Mouse (Mus musculus) forebrain, embryonic 10.5 days (tissue): ENCODE results near the gene Slf1. TPM values are rescaled to one million over a fixed set of nuclear protein-coding genes. Genes with fewer than 3 reads are reported as not detected.

Experiments used
- DNase-seq: peaks from one replicate; pipeline ENCODE4 v3.0.0-alpha.2; 2017; ENCODE audit warnings: low spot score; ENCODE audit errors: extremely low spot score
- H3K27ac ChIP-seq: fragments of 300-500 bp; sonication (generic); 2 replicates; pipeline ENCODE4 v1.5.1; 2016; ENCODE audit warnings: mild to moderate bottlenecking
- H3K27me3 ChIP-seq: fragments of 300-500 bp; sonication (generic); 2 replicates; pipeline ENCODE4 v1.6.1; 2016; ENCODE audit warnings: mild to moderate bottlenecking; ENCODE audit not compliant: poor library complexity, severe bottlenecking
- H3K36me3 ChIP-seq: fragments of 300-500 bp; sonication (generic); replicated peaks from 2 replicates; pipeline ENCODE4 v1.6.1; 2016; ENCODE audit warnings: mild to moderate bottlenecking, moderate library complexity
- H3K4me1 ChIP-seq: fragments of 300-500 bp; sonication (generic); 2 replicates; pipeline ENCODE4 v1.6.1; 2016
- H3K4me3 ChIP-seq: fragments of 300-500 bp; sonication (generic); 2 replicates; pipeline ENCODE4 v1.5.1; 2016; ENCODE audit warnings: mild to moderate bottlenecking, moderate library complexity
- H3K9me3 ChIP-seq: fragments of 300-500 bp; sonication (generic); 2 replicates; pipeline ENCODE4 v1.6.1; 2016; ENCODE audit warnings: mild to moderate bottlenecking, moderate library complexity
- WGBS: fragments of 180-500 bp; shearing (Covaris S2); methylation state at CpG from one replicate; pipeline ENCODE4 v1.1.7; 2016; 5-methylcytosine and 5-hydroxymethylcytosine counted together
- polyA plus RNA-seq: library from polyadenylated mRNA; unstranded; fragments of >200 nt; fragmentation: Nextera tagmentation; extraction: Ambion mirVana; gene quantifications from 2 replicates; pipeline ENCODE4 v1.2.1, GENCODE M21; 2016

Slf1 gene
- polyA plus RNA-seq, 1 experiment from 2014 or later = 51.4 TPM

DNA sequence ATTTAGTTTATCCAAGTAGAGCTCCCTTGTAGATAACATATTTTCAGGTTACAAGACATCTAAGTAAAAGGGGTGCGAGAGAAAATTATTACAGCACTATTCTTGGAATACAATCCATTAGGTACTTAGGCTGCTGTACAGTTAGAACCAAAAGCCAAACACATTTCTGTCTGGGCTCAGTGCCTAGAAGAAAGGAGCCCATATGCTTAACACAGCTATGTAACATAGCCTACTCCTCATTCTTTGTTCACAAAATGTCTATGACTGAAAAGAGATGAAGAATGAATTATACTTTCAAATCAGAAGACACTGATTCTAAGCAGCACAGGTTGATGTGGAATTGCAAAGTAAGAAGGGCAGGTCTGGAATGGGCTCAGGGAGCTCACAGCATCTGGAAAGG is 86.8 kb downstream of the Slf1 start:
- Histone ChIP-seq H3K36me3 (peaks cover 29% of the 10 kb centered on the region), H3K27ac (no peak overlapping the region), H3K4me3 (no peak overlapping the region), H3K27me3 (no peaks in the 10 kb centered on the region), H3K9me3 (no peaks in the 10 kb centered on the region), H3K4me1 (peaks cover 2% of the 10 kb centered on the region; the same call in 1 of the 2 replicates)
- no peak for DNase-seq
- 92% methylated on average over 1 of the region's 1 CpGs for WGBS

DNA sequence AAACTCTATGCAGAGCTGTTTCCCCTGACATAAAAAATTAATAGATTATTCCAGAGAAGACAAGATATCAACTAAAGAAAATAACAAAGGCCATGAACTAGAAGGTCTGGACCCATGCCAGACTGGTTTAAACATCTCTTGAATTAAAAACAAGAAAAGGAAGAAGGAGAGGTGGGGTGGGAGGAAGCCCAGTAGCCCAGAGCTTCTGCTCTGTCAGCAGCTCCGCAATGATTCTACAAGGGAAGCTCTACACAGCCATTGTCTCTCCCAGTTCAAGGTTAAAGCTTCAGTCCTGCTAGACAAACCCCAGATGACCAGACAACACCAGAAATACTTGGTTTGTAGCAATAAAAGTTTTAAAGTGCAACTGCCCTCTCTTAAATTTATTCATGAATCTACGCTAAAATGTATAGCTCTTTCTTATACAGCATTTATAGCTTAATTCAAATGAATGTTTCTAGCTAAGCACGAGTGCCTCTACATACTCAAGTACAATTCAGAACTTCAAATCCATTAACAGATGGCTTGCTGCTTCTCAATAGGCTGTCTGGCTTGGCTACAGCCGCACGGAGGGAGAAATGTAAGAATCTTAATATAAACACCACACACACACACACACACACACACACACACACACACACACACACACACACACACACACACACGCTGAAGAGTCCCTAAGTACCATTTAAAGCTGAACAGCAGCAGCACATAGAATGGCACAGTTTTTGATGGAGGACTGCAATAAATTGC is 87.9 kb downstream of the Slf1 start:
- WGBS = 92% methylated on average over 6 of the region's 6 CpGs
- Histone ChIP-seq H3K9me3 (no peaks in the 10 kb centered on the region), H3K27ac (no peak overlapping the region), H3K36me3 (peaks cover 35% of the 10 kb centered on the region), H3K4me1 (peaks cover 2% of the 10 kb centered on the region; the same call in 1 of the 2 replicates), H3K4me3 (no peak overlapping the region), H3K27me3 (no peaks in the 10 kb centered on the region)
- DNase-seq = no peak

DNA sequence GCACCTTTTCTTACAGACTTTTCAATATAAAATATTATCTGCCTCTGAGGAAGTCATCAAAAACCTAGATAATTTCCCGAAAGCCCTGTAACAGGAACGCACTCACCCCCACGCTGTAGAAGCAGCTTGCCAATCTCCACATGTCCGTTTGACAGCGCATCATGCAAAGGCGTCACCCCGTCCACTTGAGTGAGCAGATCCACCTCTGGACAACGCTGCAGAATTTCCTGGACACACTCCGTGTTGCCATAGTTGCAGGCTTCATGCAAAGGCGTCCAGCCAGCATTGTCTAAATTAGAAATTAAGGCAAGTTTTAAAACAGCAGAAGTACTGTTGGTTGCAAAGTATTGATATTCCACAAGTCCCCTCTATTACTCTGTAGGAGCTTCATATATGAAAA is 88.9 kb downstream of the Slf1 start:
- 87% methylated on average over 10 of the region's 10 CpGs for WGBS
- DNase-seq = no peak
- H3K9me3 ChIP-seq = no peaks in the 10 kb centered on the region
- H3K27me3 ChIP-seq = no peaks in the 10 kb centered on the region
- peaks cover 2% of the 10 kb centered on the region; the same call in 1 of the 2 replicates for H3K4me1 ChIP-seq
- no peak overlapping the region for H3K27ac ChIP-seq
- H3K4me3 ChIP-seq = no peak overlapping the region
- H3K36me3 ChIP-seq = peaks cover 38% of the 10 kb centered on the region

DNA sequence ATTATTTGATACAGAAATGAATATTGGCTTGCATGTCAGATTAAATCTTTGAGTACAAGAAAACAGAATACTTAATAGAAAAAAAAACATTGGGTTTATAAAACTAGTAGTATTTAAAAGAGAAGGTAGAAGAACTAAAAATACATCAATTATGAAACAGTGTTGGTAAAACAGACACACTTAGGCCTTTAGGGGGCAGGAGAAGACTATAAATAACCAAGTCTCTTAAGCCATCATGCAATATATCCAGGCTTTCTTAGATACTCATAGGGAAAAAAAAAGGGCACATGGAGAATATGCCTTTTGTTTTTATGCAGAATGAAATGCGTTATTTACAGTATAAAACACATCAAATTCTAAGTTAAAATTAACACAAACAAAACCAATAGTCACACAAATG is 89.9 kb downstream of the Slf1 start:
- no peaks in the 10 kb centered on the region for H3K27me3 ChIP-seq
- H3K4me3 ChIP-seq = no peak overlapping the region
- H3K4me1 ChIP-seq = peaks cover 2% of the 10 kb centered on the region; the same call in 1 of the 2 replicates
- H3K36me3 ChIP-seq = peaks cover 38% of the 10 kb centered on the region
- 81% methylated on average over 1 of the region's 1 CpGs for WGBS
- H3K27ac ChIP-seq = no peak overlapping the region
- no peaks in the 10 kb centered on the region for H3K9me3 ChIP-seq
- no peak for DNase-seq

DNA sequence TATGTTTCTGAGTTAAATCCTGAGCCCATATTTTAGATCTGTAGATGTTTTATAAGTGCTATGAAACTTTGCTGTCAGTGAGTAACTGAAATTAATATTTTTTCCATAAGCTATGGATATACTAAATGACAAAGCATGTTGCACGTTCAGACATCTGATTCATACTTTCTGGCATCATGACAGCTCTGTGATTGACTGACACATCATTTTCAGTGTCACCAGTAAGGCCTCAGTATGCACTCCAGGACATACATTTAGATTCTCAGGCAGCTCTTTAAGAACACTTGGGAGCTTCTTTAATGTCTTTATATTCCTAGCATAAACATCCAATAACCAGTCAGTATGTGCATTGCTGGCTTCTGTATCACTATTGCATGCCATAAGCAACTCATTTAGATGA is 91.9 kb downstream of the Slf1 start:
- 87% methylated on average over 1 of the region's 1 CpGs for whole genome bisulfite sequencing
- DNase-seq = no peak
- peaks cover 26% of the 10 kb centered on the region for H3K36me3 ChIP-seq

DNA sequence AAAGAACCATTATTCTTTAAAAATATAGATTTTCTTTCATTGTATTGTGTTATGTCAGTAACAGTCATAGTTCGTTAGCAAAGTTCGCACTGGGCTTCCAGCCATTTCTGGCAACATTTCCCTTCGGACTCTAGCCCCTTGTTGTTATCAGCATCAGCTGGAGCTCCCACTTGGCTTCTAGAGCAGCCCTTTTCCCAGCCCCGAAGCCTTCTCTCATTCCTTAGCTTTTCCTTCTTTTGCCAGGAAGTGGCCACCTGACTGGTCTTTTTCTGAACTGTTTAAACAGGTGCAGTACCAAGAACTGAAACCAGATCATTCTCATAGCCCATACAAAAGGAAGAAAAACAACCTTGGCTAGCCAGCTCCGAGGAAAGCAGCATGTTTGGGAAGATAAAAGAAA is 105.7 kb downstream of the Slf1 start:
- no peak for DNase-seq
- H3K27me3 ChIP-seq = no peaks in the 10 kb centered on the region
- 76% methylated on average over 5 of the region's 5 CpGs for WGBS

More for the DNA sequence above, 91.9 kb downstream of the Slf1 start:
- no peak overlapping the region for H3K27ac ChIP-seq
- H3K4me1 ChIP-seq = peaks cover 2% of the 10 kb centered on the region; the same call in 1 of the 2 replicates
- no peaks in the 10 kb centered on the region for H3K9me3 ChIP-seq
- no peaks in the 10 kb centered on the region for H3K27me3 ChIP-seq
- H3K4me3 ChIP-seq = no peak overlapping the region

DNA sequence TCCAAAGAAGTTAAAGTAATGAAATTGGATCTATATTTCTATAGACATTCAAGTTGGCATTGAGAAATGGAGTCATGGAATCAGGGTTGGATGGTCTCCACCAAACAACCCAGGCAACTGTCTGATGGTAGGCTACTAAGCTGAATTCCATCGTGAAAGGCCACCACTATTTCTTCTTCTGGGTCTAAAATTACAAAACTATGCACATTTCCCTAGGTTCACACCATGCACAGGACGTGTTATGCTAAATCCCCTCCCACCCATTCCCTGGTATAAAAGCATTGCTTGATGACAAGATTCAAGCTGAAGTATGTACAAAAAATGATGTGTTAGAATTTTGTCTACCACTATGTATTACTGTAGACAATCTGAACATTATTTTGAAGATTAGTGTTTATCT is 116.4 kb downstream of the Slf1 start:
- no peak for DNase-seq
- H3K36me3 ChIP-seq = no peaks in the 10 kb centered on the region
- 87% methylated on average over 2 of the region's 2 CpGs for WGBS
- H3K4me3 ChIP-seq = no peak overlapping the region
- H3K4me1 ChIP-seq = no peaks in the 10 kb centered on the region
- H3K27ac ChIP-seq = no peak overlapping the region
- H3K27me3 ChIP-seq = no peaks in the 10 kb centered on the region
- no peaks in the 10 kb centered on the region for H3K9me3 ChIP-seq

More for the DNA sequence above, 105.7 kb downstream of the Slf1 start:
- H3K4me3 ChIP-seq = no peak overlapping the region
- H3K36me3 ChIP-seq = no peaks in the 10 kb centered on the region
- no peak overlapping the region for H3K27ac ChIP-seq
- no peaks in the 10 kb centered on the region for H3K4me1 ChIP-seq
- no peaks in the 10 kb centered on the region for H3K9me3 ChIP-seq

DNA sequence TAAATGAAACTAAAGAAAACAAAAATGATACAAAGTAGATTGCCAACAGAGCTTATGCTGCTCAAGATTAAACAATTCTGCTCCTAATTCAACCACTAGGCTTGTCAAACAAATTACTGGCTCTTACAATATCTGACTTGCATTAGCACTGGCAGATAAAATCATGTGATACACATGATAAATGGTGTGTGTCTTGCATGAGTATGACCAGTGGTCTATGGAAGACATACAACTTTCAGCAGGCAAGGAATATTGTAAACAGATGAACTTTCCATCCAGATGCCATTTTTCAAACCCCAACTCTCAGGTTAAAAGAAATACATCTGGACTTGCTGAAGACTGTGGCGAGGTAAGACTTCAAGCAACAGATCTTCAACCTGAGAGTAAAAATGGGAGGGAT is 131.6 kb downstream of the Slf1 start:
- H3K27ac ChIP-seq = no peak overlapping the region
- H3K4me1 ChIP-seq = no peaks in the 10 kb centered on the region
- H3K9me3 ChIP-seq = no peaks in the 10 kb centered on the region
- no peak overlapping the region for H3K4me3 ChIP-seq
- no peak for DNase-seq
- H3K27me3 ChIP-seq = no peaks in the 10 kb centered on the region
- no peaks in the 10 kb centered on the region for H3K36me3 ChIP-seq
- WGBS = 87% methylated on average over 1 of the region's 1 CpGs

DNA sequence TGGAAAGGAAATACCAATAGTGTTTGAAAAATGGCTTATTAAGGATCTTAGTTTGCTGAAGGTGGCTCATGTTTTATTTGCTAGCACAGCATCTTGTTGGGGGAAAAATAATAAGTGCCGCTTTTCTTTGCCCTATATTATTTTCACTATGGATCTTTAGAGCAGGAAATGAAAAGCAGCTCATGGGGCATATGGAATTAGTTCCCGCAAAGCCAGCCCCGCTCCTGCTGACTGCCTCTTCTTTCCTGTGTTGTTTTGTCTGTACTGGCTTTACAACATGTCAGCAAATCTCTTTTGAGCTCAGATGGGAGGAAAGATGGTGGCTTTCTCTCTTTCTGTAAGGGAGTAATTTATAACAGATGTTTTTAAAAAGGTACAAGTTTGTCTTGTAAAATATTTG is 132.6 kb downstream of the Slf1 start:
- Histone ChIP-seq H3K27me3 (no peaks in the 10 kb centered on the region), H3K4me1 (no peaks in the 10 kb centered on the region), H3K36me3 (no peaks in the 10 kb centered on the region), H3K4me3 (no peak overlapping the region), H3K9me3 (no peaks in the 10 kb centered on the region), H3K27ac (no peak overlapping the region)
- DNase-seq = no peak
- WGBS = 72% methylated on average over 3 of the region's 3 CpGs

Other genes with a start within 250 kb of the Slf1 start
- 10.8 and 12.2 TPM in 2 replicates for gene 2210408I21Rik, start 67 bp upstream of the Slf1 start, polyA plus RNA-seq